Mouse (Mus musculus): Measurements from ENCODE around the gene 4930595D18Rik. TPM values are rescaled to one million over a fixed set of nuclear protein-coding genes. Genes with fewer than 3 reads are reported as not detected.

4930595D18Rik gene
- total and polyA plus RNA-seq, 2 experiments = not detected

GRCm38 (mm10) chr12:111152579-111152978 lies 31.7 kb downstream of the 4930595D18Rik start:
- Histone ChIP-seq H3K4me3 (ENCODE audit: insufficient read depth, low read depth, low read length) (no peak overlapping the region), H3K27me3 (ENCODE audit: control insufficient read depth, insufficient read depth, low read length) (no peaks in the 10 kb centered on the region), H3K4me1 (ENCODE audit: control insufficient read depth, insufficient read depth, low read length) (no peaks in the 10 kb centered on the region), H3K36me3 (ENCODE audit: control insufficient read depth, insufficient read depth, low read length) (no peaks in the 10 kb centered on the region), H3K9ac (ENCODE audit: low read depth, low read length) (no peak overlapping the region), H3K79me2 (ENCODE audit: control insufficient read depth, insufficient read depth, low read length) (no peaks in the 10 kb centered on the region), H3K27ac (replicated peaks; ENCODE audit: insufficient read depth, low read depth, low read length) (no peak overlapping the region)
- 89% methylated on average over 6 of the region's 6 CpGs for WGBS
- TF ChIP-seq POLR2A (IDR thresholded peaks at IDR 0.05; ENCODE audit: extremely low read depth, insufficient read depth, low read length) (no peak), CTCF (IDR thresholded peaks at IDR 0.05; ENCODE audit: low read depth, low read length) (no peak)
- DNase-seq (ENCODE audit: extremely low read depth, low read depth, low spot score) = no peak

- Histone ChIP-seq H3K27ac (replicated peaks; ENCODE audit: insufficient read depth, low read depth, low read length) (no peak overlapping the region), H3K79me2 (ENCODE audit: control insufficient read depth, insufficient read depth, low read length) (no peaks in the 10 kb centered on the region), H3K4me1 (ENCODE audit: control insufficient read depth, insufficient read depth, low read length) (no peaks in the 10 kb centered on the region), H3K4me3 (ENCODE audit: insufficient read depth, low read depth, low read length) (no peak overlapping the region), H3K27me3 (ENCODE audit: control insufficient read depth, insufficient read depth, low read length) (no peaks in the 10 kb centered on the region), H3K9ac (ENCODE audit: low read depth, low read length) (no peak overlapping the region), H3K36me3 (ENCODE audit: control insufficient read depth, insufficient read depth, low read length) (no peaks in the 10 kb centered on the region)
- no peak for TF ChIP-seq POLR2A (IDR thresholded peaks at IDR 0.05; ENCODE audit: extremely low read depth, insufficient read depth, low read length)
- TF ChIP-seq CTCF (IDR thresholded peaks at IDR 0.05; ENCODE audit: low read depth, low read length) = no peak
- whole genome bisulfite sequencing = 89% methylated on average over 5 of the region's 5 CpGs
- no peak for DNase-seq (ENCODE audit: extremely low read depth, low read depth, low spot score)
Measured at GRCm38 (mm10) chr12:111151422-111152156, 32.7 kb downstream of the 4930595D18Rik start.

GRCm38 (mm10) chr12:111150236-111150596 lies 34.1 kb downstream of the 4930595D18Rik start:
- WGBS = 9% methylated on average over 6 of the region's 6 CpGs
- TF ChIP-seq POLR2A (IDR thresholded peaks at IDR 0.05; ENCODE audit: extremely low read depth, insufficient read depth, low read length) (no peak), CTCF (IDR thresholded peaks at IDR 0.05; ENCODE audit: low read depth, low read length) (no peak)
- peak; percentile 38 for DNase-seq (ENCODE audit: extremely low read depth, low read depth, low spot score)

GRCm38 (mm10) chr12:111149495-111150235 lies 34.6 kb downstream of the 4930595D18Rik start:
- H3K27me3 ChIP-seq (ENCODE audit: control insufficient read depth, insufficient read depth, low read length) = no peaks in the 10 kb centered on the region
- no peak overlapping the region for H3K4me3 ChIP-seq (ENCODE audit: insufficient read depth, low read depth, low read length)
- no peaks in the 10 kb centered on the region for H3K4me1 ChIP-seq (ENCODE audit: control insufficient read depth, insufficient read depth, low read length)
- no peaks in the 10 kb centered on the region for H3K79me2 ChIP-seq (ENCODE audit: control insufficient read depth, insufficient read depth, low read length)
- H3K27ac ChIP-seq (replicated peaks; ENCODE audit: insufficient read depth, low read depth, low read length) = no peak overlapping the region
- no peak overlapping the region for H3K9ac ChIP-seq (ENCODE audit: low read depth, low read length)
- WGBS = 59% methylated on average over 17 of the region's 17 CpGs
- TF ChIP-seq POLR2A (IDR thresholded peaks at IDR 0.05; ENCODE audit: extremely low read depth, insufficient read depth, low read length) = no peak
- TF ChIP-seq CTCF (IDR thresholded peaks at IDR 0.05; ENCODE audit: low read depth, low read length) = no peak
- DNase-seq (ENCODE audit: extremely low read depth, low read depth, low spot score) = peak; percentile 15
- H3K36me3 ChIP-seq (ENCODE audit: control insufficient read depth, insufficient read depth, low read length) = no peaks in the 10 kb centered on the region

More at GRCm38 (mm10) chr12:111150236-111150596, 34.1 kb downstream of the 4930595D18Rik start:
- Histone ChIP-seq H3K79me2 (ENCODE audit: control insufficient read depth, insufficient read depth, low read length) (no peaks in the 10 kb centered on the region), H3K9ac (ENCODE audit: low read depth, low read length) (no peak overlapping the region), H3K27ac (replicated peaks; ENCODE audit: insufficient read depth, low read depth, low read length) (no peak overlapping the region), H3K4me3 (ENCODE audit: insufficient read depth, low read depth, low read length) (no peak overlapping the region), H3K27me3 (ENCODE audit: control insufficient read depth, insufficient read depth, low read length) (no peaks in the 10 kb centered on the region), H3K4me1 (ENCODE audit: control insufficient read depth, insufficient read depth, low read length) (no peaks in the 10 kb centered on the region), H3K36me3 (ENCODE audit: control insufficient read depth, insufficient read depth, low read length) (no peaks in the 10 kb centered on the region)

- Histone ChIP-seq H3K9ac (ENCODE audit: low read depth, low read length) (no peak overlapping the region), H3K27ac (replicated peaks; ENCODE audit: insufficient read depth, low read depth, low read length) (no peak overlapping the region), H3K4me3 (ENCODE audit: insufficient read depth, low read depth, low read length) (no peak overlapping the region), H3K4me1 (ENCODE audit: control insufficient read depth, insufficient read depth, low read length) (no peaks in the 10 kb centered on the region), H3K27me3 (ENCODE audit: control insufficient read depth, insufficient read depth, low read length) (no peaks in the 10 kb centered on the region), H3K79me2 (ENCODE audit: control insufficient read depth, insufficient read depth, low read length) (no peaks in the 10 kb centered on the region), H3K36me3 (ENCODE audit: control insufficient read depth, insufficient read depth, low read length) (no peaks in the 10 kb centered on the region)
- 62% methylated on average over 9 of the region's 9 CpGs for WGBS
- DNase-seq (ENCODE audit: extremely low read depth, low read depth, low spot score) = no peak
- TF ChIP-seq CTCF (IDR thresholded peaks at IDR 0.05; ENCODE audit: low read depth, low read length) = no peak
- TF ChIP-seq POLR2A (IDR thresholded peaks at IDR 0.05; ENCODE audit: extremely low read depth, insufficient read depth, low read length) = no peak
Measured at GRCm38 (mm10) chr12:111145269-111145668, 39.0 kb downstream of the 4930595D18Rik start.

GRCm38 (mm10) chr12:111144598-111144997 lies 39.7 kb downstream of the 4930595D18Rik start:
- 91% methylated on average over 2 of the region's 2 CpGs for WGBS

More at GRCm38 (mm10) chr12:111144598-111144997, 39.7 kb downstream of the 4930595D18Rik start:
- H3K4me3 ChIP-seq (ENCODE audit: insufficient read depth, low read depth, low read length) = no peak overlapping the region
- H3K9ac ChIP-seq (ENCODE audit: low read depth, low read length) = no peak overlapping the region
- H3K36me3 ChIP-seq (ENCODE audit: control insufficient read depth, insufficient read depth, low read length) = no peaks in the 10 kb centered on the region
- H3K27ac ChIP-seq (replicated peaks; ENCODE audit: insufficient read depth, low read depth, low read length) = no peak overlapping the region
- no peaks in the 10 kb centered on the region for H3K79me2 ChIP-seq (ENCODE audit: control insufficient read depth, insufficient read depth, low read length)
- H3K27me3 ChIP-seq (ENCODE audit: control insufficient read depth, insufficient read depth, low read length) = no peaks in the 10 kb centered on the region
- TF ChIP-seq CTCF (IDR thresholded peaks at IDR 0.05; ENCODE audit: low read depth, low read length) (no peak), POLR2A (IDR thresholded peaks at IDR 0.05; ENCODE audit: extremely low read depth, insufficient read depth, low read length) (no peak)
- H3K4me1 ChIP-seq (ENCODE audit: control insufficient read depth, insufficient read depth, low read length) = no peaks in the 10 kb centered on the region
- no peak for DNase-seq (ENCODE audit: extremely low read depth, low read depth, low spot score)

All from liver, adult 2 months (tissue).